Mouse (Mus musculus): Measurements from ENCODE around the gene Masp1. TPM values are rescaled to one million over a fixed set of nuclear protein-coding genes. Genes with fewer than 3 reads are reported as not detected.

Gene Masp1
- polyA plus RNA-seq, 1 experiment from 2014 or later, result 1.3 TPM

DNA sequence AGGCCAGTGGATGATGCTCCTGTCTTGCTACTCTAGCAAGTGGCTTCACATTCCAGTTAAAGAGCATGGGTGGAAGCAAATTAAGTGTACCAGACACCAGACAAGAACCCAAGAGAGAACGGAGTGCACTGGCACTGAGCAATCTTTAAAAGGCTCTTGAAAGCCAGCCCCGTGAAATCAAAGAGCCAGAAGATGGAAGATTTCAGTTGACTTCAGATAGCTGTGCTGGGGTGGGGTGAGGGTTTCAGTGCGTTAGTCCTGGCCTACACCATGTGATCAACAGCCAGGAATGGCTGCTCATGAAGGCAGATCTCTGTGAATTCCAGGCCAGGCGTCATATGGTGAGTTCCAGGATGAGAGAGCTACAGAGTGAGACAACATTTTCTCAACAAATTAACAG, 17.3 kb downstream of the Masp1 start:
- H3K4me1 ChIP-seq (ENCODE audit: insufficient read depth, low read depth, low read length), result peaks cover 8% of the 10 kb centered on the region; the same call in 1 of the 2 replicates

DNA sequence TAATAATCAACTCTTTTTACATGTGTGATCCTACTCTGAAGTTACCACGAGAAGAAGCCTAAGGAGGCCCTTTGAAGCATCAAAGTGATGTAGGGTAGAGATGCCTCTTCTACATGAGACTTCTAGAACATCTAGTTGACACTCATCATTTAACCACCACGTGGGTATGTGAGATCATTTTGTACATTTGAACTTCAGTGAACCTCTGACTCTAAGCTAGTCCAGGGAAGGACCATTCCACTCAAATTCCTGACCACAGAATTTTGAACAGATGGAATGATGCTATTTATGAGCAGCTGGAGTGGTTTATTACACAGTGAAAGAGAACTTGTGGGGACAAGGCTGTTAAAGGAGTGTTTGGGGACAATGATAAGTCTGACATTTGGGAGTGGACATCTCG, 18.1 kb downstream of the Masp1 start:
- Histone ChIP-seq H3K36me3 (ENCODE audit: insufficient read depth, low read length) (no peaks in the 10 kb centered on the region), H3K4me3 (ENCODE audit: low read depth, low read length) (no peak overlapping the region), H3K4me2 (replicated peaks; ENCODE audit: low read depth, low read length) (no peak overlapping the region), H3K4me1 (ENCODE audit: insufficient read depth, low read depth, low read length) (peaks cover 15% of the 10 kb centered on the region; the same call in 1 of the 2 replicates), H3K27me3 (replicated peaks; ENCODE audit: insufficient read depth, low read length) (no peaks in the 10 kb centered on the region), H3K9ac (replicated peaks; ENCODE audit: low read depth) (no peak overlapping the region), H3K9me3 (ENCODE audit: low read length) (no peaks in the 10 kb centered on the region), H3K27ac (ENCODE audit: low read length) (no peak overlapping the region)
- no peak for ATAC-seq
- WGBS, result 64% methylated on average over 3 of the region's 3 CpGs
- TF ChIP-seq EP300 (IDR thresholded peaks at IDR 0.05) (no peak), CTCF (IDR thresholded peaks at IDR 0.05) (no peak)
- no peak for DNase-seq (ENCODE audit: low spot score)

More for the DNA sequence above, 17.3 kb downstream of the Masp1 start:
- no peaks in the 10 kb centered on the region for H3K9me3 ChIP-seq (ENCODE audit: low read length)
- H3K27me3 ChIP-seq (replicated peaks; ENCODE audit: insufficient read depth, low read length), result no peaks in the 10 kb centered on the region
- no peak overlapping the region for H3K4me3 ChIP-seq (ENCODE audit: low read depth, low read length)
- H3K4me2 ChIP-seq (replicated peaks; ENCODE audit: low read depth, low read length), result no peak overlapping the region
- no peak overlapping the region for H3K9ac ChIP-seq (replicated peaks; ENCODE audit: low read depth)
- H3K27ac ChIP-seq (ENCODE audit: low read length), result no peak overlapping the region
- no peak for ATAC-seq
- no peak for TF ChIP-seq EP300 (IDR thresholded peaks at IDR 0.05)
- no peak for TF ChIP-seq CTCF (IDR thresholded peaks at IDR 0.05)
- 77% methylated on average over 4 of the region's 4 CpGs for WGBS
- no peaks in the 10 kb centered on the region for H3K36me3 ChIP-seq (ENCODE audit: insufficient read depth, low read length)
- no peak for DNase-seq (ENCODE audit: low spot score)

DNA sequence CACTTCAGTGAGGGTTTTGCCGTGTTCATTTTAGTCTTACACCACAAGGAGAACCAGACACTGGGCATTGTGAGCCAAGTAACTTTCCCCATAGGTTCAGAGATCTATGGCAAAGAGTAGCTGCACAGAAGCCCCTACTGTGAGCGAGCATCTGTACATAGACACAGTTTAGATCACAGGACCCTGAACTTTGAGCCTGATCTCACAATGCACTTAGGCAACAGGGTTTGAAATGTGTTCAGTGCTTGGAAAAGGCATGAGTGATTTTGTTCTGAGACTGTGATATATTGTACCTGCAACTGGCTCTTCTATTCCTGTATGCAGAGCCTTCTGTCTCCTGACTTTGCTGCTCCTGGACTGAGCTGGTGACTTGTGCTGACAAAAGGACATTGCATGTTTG, 19.3 kb downstream of the Masp1 start:
- no peaks in the 10 kb centered on the region for H3K9me3 ChIP-seq (ENCODE audit: low read length)
- no peaks in the 10 kb centered on the region for H3K27me3 ChIP-seq (replicated peaks; ENCODE audit: insufficient read depth, low read length)
- no peak overlapping the region for H3K4me2 ChIP-seq (replicated peaks; ENCODE audit: low read depth, low read length)
- WGBS, result 84% methylated on average over 2 of the region's 2 CpGs
- H3K36me3 ChIP-seq (ENCODE audit: insufficient read depth, low read length), result no peaks in the 10 kb centered on the region
- DNase-seq (ENCODE audit: low spot score) (no peak), ATAC-seq (no peak)
- no peak for TF ChIP-seq CTCF (IDR thresholded peaks at IDR 0.05)
- TF ChIP-seq EP300 (IDR thresholded peaks at IDR 0.05), result no peak
- no peak overlapping the region for H3K9ac ChIP-seq (replicated peaks; ENCODE audit: low read depth)
- H3K4me3 ChIP-seq (ENCODE audit: low read depth, low read length), result no peak overlapping the region
- no peak overlapping the region for H3K27ac ChIP-seq (ENCODE audit: low read length)
- H3K4me1 ChIP-seq (ENCODE audit: insufficient read depth, low read depth, low read length), result peaks cover 24% of the 10 kb centered on the region; the same call in 1 of the 2 replicates

DNA sequence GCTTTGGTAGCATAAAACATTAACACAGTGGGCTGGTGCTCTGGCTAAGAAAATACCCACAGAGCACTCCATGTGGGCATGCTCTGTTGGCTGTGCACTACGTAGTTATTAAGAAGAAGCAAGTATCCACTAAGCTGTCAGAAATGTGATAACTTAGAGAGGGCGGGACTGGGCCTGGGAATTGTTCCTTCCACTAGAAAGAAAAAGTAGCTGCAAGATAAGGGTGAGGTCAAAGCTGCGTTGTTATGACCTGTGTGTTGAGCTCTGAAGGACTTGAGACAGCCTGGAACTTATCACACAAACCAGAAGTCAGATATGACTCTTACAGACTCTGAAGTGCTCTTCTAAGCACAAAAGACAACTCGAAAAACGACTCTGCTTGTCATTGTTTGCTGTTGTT, 20.1 kb downstream of the Masp1 start:
- ATAC-seq (no peak), DNase-seq (ENCODE audit: low spot score) (no peak)
- H3K9ac ChIP-seq (replicated peaks; ENCODE audit: low read depth), result no peak overlapping the region
- H3K9me3 ChIP-seq (ENCODE audit: low read length), result no peaks in the 10 kb centered on the region
- H3K4me3 ChIP-seq (ENCODE audit: low read depth, low read length), result no peak overlapping the region
- H3K4me1 ChIP-seq (ENCODE audit: insufficient read depth, low read depth, low read length), result peaks cover 24% of the 10 kb centered on the region; the same call in 1 of the 2 replicates
- no peaks in the 10 kb centered on the region for H3K36me3 ChIP-seq (ENCODE audit: insufficient read depth, low read length)
- no peak overlapping the region for H3K4me2 ChIP-seq (replicated peaks; ENCODE audit: low read depth, low read length)
- 49% methylated on average over 5 of the region's 5 CpGs for WGBS
- H3K27me3 ChIP-seq (replicated peaks; ENCODE audit: insufficient read depth, low read length), result no peaks in the 10 kb centered on the region
- no peak overlapping the region for H3K27ac ChIP-seq (ENCODE audit: low read length)
- no peak for TF ChIP-seq CTCF (IDR thresholded peaks at IDR 0.05)

DNA sequence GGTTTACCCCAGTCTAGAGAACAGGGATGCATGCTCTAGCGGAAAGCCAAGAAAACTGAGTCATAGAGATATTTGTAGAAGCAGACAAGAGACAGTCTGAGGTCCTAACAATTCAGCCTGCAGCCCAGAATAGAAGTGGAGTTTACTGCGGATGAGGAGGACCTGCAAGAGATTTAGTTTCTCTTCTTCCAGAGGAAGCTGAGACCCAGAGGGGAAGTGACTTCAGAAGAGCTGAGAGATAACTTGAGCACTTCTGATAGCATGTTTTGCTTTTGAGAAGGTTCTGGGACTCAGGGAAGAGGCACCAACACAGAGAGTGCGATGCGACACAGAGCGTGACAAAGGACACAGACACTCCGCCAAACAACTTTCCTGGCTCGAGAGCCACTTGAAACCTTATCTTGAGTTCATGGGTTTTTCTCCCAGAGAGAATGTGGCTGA, 21.9 kb downstream of the Masp1 start:
- H3K36me3 ChIP-seq (ENCODE audit: insufficient read depth, low read length), result no peaks in the 10 kb centered on the region
- H3K9me3 ChIP-seq (ENCODE audit: low read length), result no peaks in the 10 kb centered on the region
- peak overlapping the region; percentile 40; the same call in 1 of the 2 replicates for H3K27ac ChIP-seq (ENCODE audit: low read length)
- peaks cover 24% of the 10 kb centered on the region; the same call in 1 of the 2 replicates for H3K4me1 ChIP-seq (ENCODE audit: insufficient read depth, low read depth, low read length)
- no peak overlapping the region for H3K4me3 ChIP-seq (ENCODE audit: low read depth, low read length)
- no peak overlapping the region for H3K9ac ChIP-seq (replicated peaks; ENCODE audit: low read depth)
- TF ChIP-seq EP300 (IDR thresholded peaks at IDR 0.05) (peak; percentile 32; the same call in 1 of the 2 replicates), CTCF (IDR thresholded peaks at IDR 0.05) (no peak)
- H3K27me3 ChIP-seq (replicated peaks; ENCODE audit: insufficient read depth, low read length), result no peaks in the 10 kb centered on the region
- DNase-seq (ENCODE audit: low spot score) (peak; percentile 46), ATAC-seq (peak; percentile 46)
- 11% methylated on average over 7 of the region's 7 CpGs for WGBS
- peak overlapping the region; percentile 25; the same call in 1 of the 2 replicates for H3K4me2 ChIP-seq (replicated peaks; ENCODE audit: low read depth, low read length)

DNA sequence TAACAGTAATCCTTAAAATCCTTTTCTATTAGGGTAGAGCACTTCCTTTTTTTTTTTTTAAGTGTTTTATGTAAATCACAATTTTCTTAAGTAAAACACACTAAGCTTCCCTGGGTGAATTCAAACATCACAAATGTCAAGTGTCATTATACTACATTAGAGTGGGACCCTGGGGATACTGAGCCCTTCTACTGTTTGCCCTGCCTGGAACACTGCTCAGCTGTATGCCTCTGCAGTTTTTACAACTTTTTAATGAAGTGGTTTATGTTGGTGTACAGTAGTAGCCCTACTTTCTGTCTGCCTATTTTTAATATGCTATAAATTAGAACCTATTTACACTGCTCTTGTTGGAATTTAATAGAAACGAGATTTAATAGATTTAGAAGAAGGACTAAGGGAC, 22.7 kb downstream of the Masp1 start:
- Histone ChIP-seq H3K27ac (ENCODE audit: low read length) (no peak overlapping the region), H3K4me3 (ENCODE audit: low read depth, low read length) (no peak overlapping the region), H3K4me1 (ENCODE audit: insufficient read depth, low read depth, low read length) (peaks cover 24% of the 10 kb centered on the region; the same call in 1 of the 2 replicates), H3K9me3 (ENCODE audit: low read length) (no peaks in the 10 kb centered on the region), H3K36me3 (ENCODE audit: insufficient read depth, low read length) (no peaks in the 10 kb centered on the region), H3K4me2 (replicated peaks; ENCODE audit: low read depth, low read length) (no peak overlapping the region), H3K9ac (replicated peaks; ENCODE audit: low read depth) (no peak overlapping the region), H3K27me3 (replicated peaks; ENCODE audit: insufficient read depth, low read length) (no peaks in the 10 kb centered on the region)
- TF ChIP-seq CTCF (IDR thresholded peaks at IDR 0.05) (no peak), EP300 (IDR thresholded peaks at IDR 0.05) (no peak)
- DNase-seq (ENCODE audit: low spot score) (no peak), ATAC-seq (no peak)
- WGBS, result 30% methylated on average over 1 of the region's 1 CpGs

DNA sequence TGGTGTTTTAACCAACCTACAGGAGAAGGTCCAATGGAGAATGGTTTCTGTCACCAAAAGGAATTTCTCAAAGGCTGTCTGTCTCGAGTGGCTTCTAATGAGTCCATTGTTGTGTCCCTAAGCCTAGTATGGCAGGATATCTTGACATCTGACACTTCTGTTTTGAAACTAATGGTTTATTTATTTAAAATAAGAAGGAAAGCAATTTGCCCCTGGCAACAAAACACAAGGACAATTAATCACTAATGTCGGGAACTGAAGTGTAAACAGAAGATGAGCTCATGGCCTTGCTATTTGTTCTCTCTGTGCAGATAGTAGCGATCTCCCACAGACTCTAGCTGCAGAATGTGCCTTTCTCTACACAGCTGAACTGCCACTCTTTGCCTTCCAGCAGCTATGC, 23.2 kb downstream of the Masp1 start:
- Histone ChIP-seq H3K4me1 (ENCODE audit: insufficient read depth, low read depth, low read length) (peaks cover 24% of the 10 kb centered on the region; the same call in 1 of the 2 replicates), H3K36me3 (ENCODE audit: insufficient read depth, low read length) (no peaks in the 10 kb centered on the region), H3K9ac (replicated peaks; ENCODE audit: low read depth) (no peak overlapping the region), H3K9me3 (ENCODE audit: low read length) (no peaks in the 10 kb centered on the region), H3K27me3 (replicated peaks; ENCODE audit: insufficient read depth, low read length) (no peaks in the 10 kb centered on the region), H3K27ac (ENCODE audit: low read length) (peak overlapping the region; percentile 4; the same call in 1 of the 2 replicates), H3K4me3 (ENCODE audit: low read depth, low read length) (no peak overlapping the region), H3K4me2 (replicated peaks; ENCODE audit: low read depth, low read length) (no peak overlapping the region)
- DNase-seq (ENCODE audit: low spot score) (peak; percentile 87), ATAC-seq (peak; percentile 91)
- TF ChIP-seq CTCF (IDR thresholded peaks at IDR 0.05) (no peak), EP300 (IDR thresholded peaks at IDR 0.05) (peak; percentile 97)
- WGBS, result 4% methylated on average over 3 of the region's 3 CpGs
